Mouse (Mus musculus): ENCODE measurements around the gene Trim43a. TPM values are rescaled to one million over a fixed set of nuclear protein-coding genes. Genes with fewer than 3 reads are reported as not detected.
"Not testable (repeated sequence)": the region's sequence is repeated elsewhere in the genome, so short reads cannot be mapped to it uniquely, and the experiment has no call there.

Trim43a gene
- not detected for total RNA-seq (2021)
- long read RNA-seq, experiment 1 = 0 reads
- long read RNA-seq, experiment 2 = 0 reads

DNA sequence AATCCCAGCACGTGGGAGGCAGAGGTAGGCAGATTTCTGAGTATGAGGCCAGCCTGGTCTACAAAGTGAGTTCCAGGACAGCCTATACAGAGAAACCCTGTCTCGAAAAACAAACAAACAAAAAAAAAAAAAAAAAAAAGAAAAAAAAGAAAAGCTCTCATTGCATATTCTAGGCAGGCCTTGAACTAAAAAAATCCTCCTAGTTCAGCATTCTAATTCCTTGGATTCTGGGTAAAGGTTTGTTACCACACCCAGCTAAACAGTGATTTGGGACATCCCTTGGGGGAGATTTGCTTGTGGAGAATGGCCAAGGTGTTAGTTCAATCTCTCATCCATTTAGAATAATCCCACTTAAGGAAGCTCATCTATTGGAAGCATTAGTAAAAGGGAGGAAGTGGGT is at the start of gene Trim43a:
TSS of gene Trim43a (plus strand) at position 301 of the 400 bp plus-strand sequence.
- DNase-seq = not testable (repeated sequence)

DNA sequence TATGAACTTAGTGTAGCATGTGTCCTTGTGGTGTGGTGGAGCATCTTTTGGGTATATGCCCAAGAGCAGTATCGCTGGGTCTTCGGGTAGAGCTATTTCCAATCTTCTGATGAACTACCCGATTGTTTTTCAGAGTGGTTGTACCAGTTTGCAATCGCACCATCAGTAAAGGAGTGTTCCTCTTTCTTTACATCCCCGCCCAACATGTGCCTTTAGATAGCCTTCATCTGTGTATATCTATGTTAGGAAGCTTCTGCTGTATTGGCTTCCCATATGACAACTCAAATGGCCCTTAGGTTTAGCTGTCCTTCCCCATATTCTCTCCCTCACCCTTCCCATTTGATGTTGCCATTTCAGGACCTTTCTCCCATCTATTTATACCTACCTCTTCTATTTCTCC is 46.6 kb upstream of the Trim43a start:
- DNase-seq = no peak

- DNase-seq = no peak
These were observed 41.0 kb upstream of the Trim43a start for GRCm38 (mm10) chr9:88539546-88540224.

- DNase-seq = no peak
These were observed 37.9 kb upstream of the Trim43a start for GRCm38 (mm10) chr9:88542816-88543215.

DNA sequence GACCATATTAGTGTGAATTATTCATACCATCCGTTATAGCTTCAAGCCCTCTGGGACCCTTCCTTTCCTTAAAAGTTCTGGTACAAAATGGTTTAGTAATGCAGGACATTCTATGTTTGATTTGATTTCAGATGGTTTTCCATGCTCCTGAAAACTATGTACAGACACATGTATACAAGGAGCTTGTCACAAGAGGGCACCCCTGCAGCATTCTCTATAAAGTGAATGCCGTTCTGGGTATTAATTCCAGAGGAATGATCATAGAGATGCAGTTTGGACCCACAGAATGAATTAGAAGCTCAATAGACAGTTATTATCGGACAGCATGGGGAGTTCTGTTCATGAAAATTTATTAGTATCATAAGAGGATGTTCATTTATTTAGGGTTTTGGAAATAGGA is 35.2 kb upstream of the Trim43a start:
- DNase-seq = no peak

GRCm38 (mm10) chr9:88546166-88546565 is 34.5 kb upstream of the Trim43a start:
- DNase-seq = peak; percentile 57 to 84

GRCm38 (mm10) chr9:88546657-88547056 is 34.0 kb upstream of the Trim43a start:
- no peak for DNase-seq

- DNase-seq = peak; percentile 26 to 50
These were observed 33.4 kb upstream of the Trim43a start for GRCm38 (mm10) chr9:88547270-88547669.

- DNase-seq = peak; percentile 89
These were observed 32.7 kb upstream of the Trim43a start, which contains the start of gene Zfp949 for GRCm38 (mm10) chr9:88547851-88548613. Gene Zfp949 (plus strand): TSS chr9:88548020.

GRCm38 (mm10) chr9:88548614-88548945 is 32.1 kb upstream of the Trim43a start:
- no peak for DNase-seq

DNA sequence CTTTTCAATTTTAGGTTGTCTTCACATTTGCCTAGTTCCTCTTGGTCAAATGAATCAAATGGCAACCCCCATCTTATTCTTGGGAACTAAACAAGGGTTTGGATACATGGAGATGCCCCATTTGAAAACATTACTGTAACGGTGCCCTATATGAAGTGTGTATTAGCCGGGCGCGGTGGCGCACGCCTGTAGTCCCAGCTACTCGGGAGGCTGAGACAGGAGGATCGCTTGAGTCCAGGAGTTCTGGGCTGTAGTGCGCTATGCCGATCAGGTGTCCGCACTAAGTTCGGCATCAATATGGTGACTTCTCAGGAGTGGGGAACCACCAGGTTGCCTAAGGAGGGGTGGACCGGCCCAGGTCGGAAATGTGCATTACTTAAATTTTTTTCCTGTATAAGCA is 27.6 kb upstream of the Trim43a start:
- no peak for DNase-seq

GRCm38 (mm10) chr9:88558146-88558545 is 22.5 kb upstream of the Trim43a start:
- DNase-seq = no peak

DNA sequence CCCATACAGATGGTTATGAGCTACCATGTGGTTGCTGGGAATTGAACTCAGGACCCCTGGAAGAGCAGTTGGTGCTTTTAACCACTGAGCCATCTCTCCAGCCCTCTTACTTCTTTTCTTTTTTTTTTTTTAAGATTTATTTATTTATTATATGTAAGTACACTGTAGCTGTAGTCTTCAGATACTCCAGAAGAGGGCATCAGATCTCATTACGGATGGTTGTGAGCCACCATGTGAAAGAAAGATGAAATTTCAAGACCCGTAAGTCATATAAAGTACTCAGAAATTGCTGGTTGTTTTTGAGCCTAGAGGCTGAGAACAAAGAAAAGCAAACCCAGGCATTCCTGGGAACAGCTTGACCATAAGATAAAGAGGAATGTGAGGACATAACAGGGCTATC is 19.2 kb upstream of the Trim43a start:
- not testable (repeated sequence) for DNase-seq

DNA sequence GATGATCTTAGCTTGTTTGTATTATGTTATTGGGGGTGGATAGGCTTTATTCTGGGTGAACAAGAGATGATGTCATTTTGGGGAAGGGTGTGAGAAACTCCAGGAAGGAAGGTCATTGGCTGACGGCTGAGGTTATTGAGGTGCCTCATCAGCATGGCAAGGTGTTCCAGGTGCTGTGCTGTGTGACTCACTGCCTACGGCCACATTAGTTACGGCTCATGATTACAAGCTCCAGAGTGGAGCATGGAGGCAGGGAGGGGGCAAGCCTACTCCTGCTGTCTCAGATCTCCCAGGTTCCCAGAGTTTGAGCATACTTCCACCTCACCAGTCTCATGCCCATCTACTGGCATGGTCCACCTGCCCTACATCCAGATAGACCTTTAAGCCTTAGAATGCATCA is 10.2 kb upstream of the Trim43a start:
- DNase-seq = not testable (repeated sequence)

DNA sequence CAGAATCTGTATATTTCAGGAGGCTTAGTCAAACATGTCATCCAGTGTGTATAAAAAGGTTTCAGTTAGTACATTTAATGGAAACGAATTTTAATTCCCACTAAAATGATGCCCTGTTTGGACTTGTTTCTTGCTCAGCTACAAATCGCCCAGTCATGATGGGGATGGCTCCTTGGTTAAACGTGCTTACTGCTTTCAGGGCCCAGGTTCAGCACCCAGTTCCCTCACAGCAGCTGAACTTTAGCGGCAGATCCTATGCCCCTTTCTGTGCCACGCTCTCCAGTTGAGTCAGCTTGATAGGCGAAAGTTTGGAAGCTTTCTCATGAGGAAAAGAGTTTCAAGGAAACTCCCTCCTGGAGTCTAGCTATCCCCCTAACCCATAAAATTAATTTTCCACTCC is 13.0 kb downstream of the Trim43a start:
- not testable (repeated sequence) for DNase-seq

- DNase-seq = peak; percentile 99 to 100
These were observed 18.8 kb downstream of the Trim43a start for GRCm38 (mm10) chr9:88599206-88600162.

DNA sequence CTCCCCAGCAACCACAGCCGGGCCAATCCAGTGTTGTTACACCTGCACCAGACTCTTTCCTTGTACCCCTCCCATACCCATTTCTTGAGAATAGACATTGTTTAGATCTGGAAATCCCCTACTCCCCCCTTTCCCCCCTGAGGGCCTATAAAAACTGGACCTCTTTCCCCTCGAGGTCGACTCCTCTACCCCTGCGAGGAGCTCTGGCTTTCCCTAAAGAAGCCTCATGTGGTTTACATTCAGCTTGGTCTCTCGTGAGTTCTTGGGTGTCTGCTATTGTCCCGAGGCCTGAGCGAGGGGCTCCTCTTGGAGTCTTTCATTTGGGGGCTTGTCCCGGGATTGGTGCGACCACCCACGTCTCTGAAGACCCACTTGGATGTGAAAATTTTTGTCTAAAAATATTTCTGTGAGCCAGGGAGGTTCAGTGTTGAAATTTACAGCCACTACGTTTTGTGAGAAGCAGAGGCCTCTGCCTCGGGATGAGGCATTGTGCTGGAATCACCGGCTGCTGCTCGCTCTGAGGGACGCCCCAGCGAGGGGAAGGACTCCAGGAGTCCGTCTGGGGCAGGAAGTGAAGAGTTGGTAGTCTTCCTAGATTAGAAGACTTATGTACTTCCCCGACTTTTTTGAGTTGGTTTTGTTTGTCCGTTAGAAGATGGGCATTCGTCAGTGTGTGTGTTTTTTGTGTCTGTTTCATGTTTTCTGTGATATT is 45.3 kb downstream of the Trim43a start:
- not testable (repeated sequence) for DNase-seq

DNA sequence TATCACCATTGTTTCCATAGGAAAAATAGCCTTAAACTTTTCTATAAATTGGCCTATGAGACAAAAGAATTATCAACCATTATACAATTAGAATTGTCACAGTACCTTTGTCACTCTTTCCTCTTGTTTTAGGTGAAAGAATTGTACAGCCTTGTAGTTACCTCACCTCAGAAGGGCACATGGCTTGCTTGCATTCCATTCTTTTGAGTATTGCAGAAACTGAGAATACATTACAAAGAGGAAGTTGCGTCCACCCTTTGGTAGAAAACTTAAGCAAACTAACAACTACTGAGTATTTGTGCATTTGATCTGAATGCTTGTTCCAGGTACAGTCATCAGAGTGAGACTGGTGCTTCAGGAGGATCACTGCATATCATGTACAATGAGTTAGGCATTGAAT is 57.4 kb downstream of the Trim43a start:
- not testable (repeated sequence) for DNase-seq
